Mouse (Mus musculus): ENCODE data around the gene Gm12887.

The Gm12887 gene

DNA sequence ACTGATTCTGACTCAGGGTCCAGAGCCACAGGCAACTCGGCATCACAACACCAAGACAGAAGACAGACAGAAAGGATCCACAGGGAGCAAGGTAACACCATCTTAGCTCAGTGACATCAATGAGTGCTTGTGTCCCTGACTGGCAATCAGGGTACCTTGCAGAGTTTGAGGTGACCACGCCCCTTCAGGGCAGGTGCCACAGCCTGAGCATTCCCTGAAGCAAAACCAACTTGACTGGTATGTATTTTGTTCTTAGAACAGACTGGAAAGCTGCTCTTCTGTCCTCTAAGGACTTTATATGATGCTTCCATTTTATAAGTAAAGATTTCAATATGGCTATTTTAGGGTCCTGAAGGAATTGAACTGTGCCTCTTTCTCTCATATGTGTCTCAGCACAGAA is at the start of gene Gm12887:
Gene Gm12887, minus strand, starts transcription at position 101 of the 400 bp plus-strand sequence.
- no peak for DNase-seq (ENCODE audit: low spot score in 2 of 2)

DNA sequence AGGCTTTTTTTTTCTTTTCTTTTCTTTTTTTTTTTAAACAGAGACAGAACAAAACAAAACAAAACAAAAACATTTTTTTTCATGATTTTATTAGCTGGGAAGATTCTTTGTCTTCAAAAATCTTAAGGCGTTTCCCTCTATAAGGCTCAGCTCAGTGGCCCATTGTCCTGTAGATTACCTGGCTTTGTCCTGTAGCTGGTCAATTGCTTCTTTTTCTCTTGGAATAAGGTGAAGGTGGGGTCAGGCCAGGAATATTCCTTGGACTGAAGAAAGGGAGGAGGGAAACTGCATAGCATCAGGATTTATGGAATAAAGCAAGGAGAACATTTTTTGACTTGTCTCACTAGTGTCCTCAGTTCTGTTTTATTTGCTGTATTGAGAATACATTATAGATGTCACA is 35.1 kb upstream of the Gm12887 start:
- DNase-seq (ENCODE audit: low spot score in 2 of 2): no peak
